Mouse (Mus musculus) ovary, postnatal 10 days (tissue): ENCODE results near the gene Tuba1a.
A peak's percentile ranks its signal among the peaks of the same experiment; 100 is the strongest.

Source experiments
- DNase-seq: peaks from one replicate; pipeline ENCODE4 v3.0.0; 2022; ENCODE audit warnings: low spot score

Tuba1a gene

GRCm38 (mm10) chr15:98953401-98954356, at the start of gene Tuba1a, which contains the start of gene Gm49450:
TSS of gene Tuba1a (minus strand) at chr15:98953703.
TSS of gene Gm49450 (minus strand) at chr15:98953551.
- peak; percentile 87 for DNase-seq

GRCm38 (mm10) chr15:99001451-99001931, 48.0 kb upstream of the Tuba1a start:
- no peak for DNase-seq

DNA sequence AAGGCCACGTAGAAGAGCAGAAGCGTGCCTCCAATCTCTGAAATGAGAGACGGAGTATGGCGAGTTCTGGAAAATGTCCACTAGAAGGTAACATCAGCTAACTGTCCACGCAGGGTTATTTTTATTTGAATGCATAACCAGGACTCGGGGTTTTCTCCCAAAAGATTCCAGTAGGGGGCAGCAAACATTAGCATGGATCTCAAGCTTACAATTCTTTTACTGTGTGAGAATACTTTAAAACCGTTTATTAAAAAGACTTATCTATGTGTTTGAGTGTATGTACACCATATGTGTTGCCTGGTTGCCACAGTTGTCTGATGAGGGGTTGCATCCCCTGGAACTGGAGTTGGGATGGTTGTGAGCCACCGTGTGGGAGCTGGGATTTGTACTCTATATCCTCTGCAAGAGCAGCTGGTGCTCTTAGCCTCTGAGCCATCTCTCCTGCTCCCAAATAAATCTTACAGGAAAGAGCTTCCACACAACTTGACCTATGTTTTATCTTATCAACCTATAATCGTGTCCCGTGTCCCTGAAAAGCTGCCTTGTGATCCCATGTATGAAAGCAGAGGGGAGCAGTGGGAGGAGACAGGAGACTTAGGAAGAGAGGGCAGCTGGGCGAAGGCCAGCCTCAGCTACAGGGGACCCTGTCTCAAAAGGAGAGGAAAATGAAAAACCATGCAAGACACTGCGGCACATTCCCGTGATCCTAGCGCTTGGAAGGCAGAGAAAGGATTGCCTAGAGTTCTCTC, 47.2 kb upstream of the Tuba1a start:
- no peak for DNase-seq

- DNase-seq: no peak
Observed at GRCm38 (mm10) chr15:98998775-98999157, 45.3 kb upstream of the Tuba1a start.

DNA sequence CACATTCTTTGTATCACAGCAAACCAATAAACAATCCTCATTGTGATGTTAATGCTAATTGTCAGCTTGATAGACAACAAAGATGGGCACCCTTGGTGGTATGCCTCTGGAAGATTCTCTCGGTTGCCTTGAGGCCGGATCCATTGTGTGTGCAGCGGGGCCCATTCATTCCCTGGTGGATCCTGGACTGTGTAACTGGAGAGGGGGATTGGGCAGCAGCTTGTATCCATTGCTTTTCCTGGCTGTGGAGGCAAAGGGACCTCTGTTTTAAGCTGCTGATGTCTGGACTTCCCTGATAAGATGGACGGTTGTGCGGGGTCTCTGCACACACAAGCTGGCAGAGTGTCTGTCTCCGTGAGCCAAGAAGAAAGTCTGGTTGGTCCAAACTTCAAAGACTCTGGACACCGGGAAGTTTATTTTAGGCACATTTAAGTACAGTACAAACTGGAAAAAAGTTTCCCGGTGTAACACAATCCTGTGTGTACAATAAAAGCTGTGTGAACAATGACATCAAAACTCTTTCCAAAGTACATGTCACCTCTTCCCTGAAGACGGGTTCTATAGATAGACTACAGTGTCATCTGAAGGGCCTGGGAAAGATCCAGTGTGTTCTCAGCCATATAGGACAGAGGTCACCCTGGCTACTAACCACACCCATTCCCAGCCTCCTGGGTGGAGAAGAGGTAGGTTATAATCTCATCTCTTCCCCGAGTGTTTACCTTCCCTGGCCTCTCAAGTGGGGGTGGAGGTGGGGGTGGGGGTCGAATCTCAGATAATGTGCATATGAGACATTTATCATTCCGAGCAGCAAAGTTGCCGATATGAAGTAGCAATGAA, 44.7 kb upstream of the Tuba1a start:
- no peak for DNase-seq

GRCm38 (mm10) chr15:98996840-98997239, 43.3 kb upstream of the Tuba1a start:
- DNase-seq: no peak

DNA sequence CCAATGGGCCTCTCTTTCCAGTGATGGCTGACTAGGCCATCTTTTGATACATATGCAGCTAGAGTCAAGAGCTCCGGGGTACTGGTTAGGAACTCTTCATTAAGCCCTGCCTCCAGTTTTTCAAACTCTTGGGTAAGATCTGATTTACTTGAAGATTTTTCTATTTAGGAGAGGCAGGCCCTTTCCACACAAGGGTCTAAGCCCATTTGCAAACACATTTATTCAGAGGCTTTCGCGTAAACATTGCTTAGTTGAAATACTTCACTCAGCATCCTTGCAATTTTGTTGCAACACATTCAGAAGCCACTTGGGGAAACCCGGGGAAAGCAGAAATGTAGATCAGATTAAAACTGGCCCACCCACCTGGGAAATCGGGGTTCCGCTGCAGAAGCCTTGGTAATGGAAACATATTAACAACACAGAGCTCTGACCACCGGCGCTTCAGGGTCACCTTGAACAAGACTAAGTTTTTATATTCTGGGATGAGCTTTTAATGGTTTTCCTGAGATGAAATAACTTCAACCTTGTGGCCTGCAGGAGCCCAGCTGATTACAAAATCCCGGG, 41.5 kb upstream of the Tuba1a start:
- DNase-seq: no peak

- DNase-seq: no peak
Observed at GRCm38 (mm10) chr15:98993865-98994264, 40.4 kb upstream of the Tuba1a start.

GRCm38 (mm10) chr15:98993093-98993793, 39.7 kb upstream of the Tuba1a start:
- DNase-seq: peak; percentile 94

- no peak for DNase-seq
Observed at GRCm38 (mm10) chr15:98992086-98992912, 38.8 kb upstream of the Tuba1a start.

- no peak for DNase-seq
Observed at GRCm38 (mm10) chr15:98991540-98992050, 38.1 kb upstream of the Tuba1a start.

GRCm38 (mm10) chr15:98990669-98991539, 37.4 kb upstream of the Tuba1a start:
- no peak for DNase-seq

DNA sequence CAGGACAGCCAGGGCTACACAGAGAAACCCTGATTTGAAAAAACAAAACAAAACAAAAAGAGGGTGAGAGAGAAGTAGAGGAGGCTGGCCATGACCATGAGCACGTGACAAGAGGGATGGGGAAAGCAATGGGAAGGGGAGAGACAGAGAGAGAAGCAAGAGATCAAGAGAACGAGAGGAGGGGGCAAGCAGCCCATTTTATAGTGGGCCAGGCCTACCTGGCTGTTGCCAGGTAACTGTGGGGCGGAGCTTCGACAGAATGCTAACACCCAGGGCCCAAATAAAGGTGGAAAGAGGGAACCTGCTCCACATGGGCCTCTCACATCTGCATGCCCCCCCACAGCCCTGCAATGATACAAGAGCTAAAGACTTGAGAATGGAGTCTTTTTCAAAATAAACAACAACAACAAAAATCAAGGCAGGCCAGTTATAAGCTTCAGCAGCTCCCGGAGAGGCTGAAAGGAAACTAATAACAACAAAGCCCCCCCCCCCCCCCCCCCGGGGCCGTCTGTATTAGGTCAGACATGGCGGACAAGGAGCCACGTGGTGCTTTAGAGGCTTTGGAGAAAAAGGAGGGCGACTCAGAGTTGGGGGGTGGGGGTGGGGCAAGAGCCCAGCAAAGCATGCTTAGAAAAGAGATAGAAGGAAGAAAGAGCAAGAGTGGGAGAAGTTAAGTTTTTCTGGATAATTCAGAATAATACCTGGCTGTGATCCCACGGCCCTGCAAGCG, 36.4 kb upstream of the Tuba1a start:
- DNase-seq: no peak

- DNase-seq: no peak
Observed at GRCm38 (mm10) chr15:98988787-98989186, 35.3 kb upstream of the Tuba1a start.

DNA sequence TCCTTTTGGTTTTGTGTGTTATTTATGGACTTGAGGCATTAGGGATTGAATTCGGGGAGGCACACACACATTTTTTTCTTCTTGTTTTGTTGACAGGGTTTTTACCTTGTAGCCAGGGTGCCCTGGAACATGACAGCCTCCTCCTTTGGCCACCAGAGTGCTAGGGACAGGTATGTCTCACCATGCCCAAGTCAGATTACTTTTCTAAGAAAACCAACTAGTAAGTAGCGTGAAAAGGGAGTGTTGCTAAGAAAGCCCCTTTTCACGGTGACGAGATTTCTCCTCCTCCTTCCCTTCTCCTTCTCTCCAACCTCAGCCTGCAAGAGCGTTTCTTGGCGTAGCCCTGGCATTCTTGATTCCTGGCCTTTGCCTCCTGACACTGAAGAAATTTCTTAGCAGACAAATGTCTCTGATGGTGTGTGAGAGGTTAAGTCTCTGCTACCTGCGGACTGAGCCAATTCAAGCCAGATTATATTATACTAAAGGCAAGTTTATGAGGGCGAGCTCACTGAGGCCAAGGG, 34.2 kb upstream of the Tuba1a start:
- no peak for DNase-seq

- DNase-seq: no peak
Observed at GRCm38 (mm10) chr15:98987077-98987630, 33.7 kb upstream of the Tuba1a start.

GRCm38 (mm10) chr15:98985982-98986715, 32.6 kb upstream of the Tuba1a start:
- no peak for DNase-seq
